Mouse (Mus musculus) left cerebral cortex, adult 9 months (tissue): ENCODE results near the gene Tmem267.
"Not testable (repeated sequence)": the region's sequence is repeated elsewhere in the genome, so short reads cannot be mapped to it uniquely, and the experiment has no call there.

Experiments used
- DNase-seq, 2 experiments: peaks; one replicate each; pipeline ENCODE4 v3.0.0; 2022; ENCODE audit warnings: low spot score in 2 of 2

Gene Tmem267

DNA sequence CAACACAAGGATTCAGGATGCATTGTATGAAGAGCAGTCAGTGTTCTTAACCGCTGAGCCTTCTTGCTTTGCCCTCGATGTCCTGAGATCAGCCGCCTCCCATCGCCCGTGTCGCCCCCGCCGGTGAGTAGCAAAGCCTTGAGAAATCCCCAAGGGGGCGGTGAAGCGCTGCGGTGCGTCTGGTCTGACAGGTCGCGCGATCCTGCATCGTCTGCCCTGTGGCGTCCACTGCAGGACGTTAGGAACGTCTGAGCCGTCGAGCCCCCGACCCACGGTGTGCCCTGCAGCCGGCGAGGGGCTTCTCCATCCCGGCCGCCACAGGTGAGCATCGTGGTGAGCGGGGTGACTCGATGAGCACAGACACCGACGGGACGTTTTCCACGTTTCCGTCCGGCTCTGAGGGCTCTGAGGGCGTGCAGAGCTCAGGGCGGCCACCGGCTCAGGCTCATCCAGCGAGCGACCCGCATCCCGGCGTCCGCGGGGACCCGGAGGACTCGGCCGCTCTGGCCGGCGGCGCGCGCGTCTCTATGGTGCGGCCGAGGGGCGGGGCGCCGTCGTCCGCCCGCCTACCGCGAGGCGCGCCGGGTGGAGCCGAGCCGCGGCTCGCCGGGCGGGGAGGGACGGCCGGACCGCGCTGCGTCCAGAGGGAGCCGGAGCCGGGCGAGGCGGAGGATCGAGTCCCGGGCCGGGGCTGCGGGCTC lies at the start of gene Tmem267, which contains the start of gene 3110070M22Rik:
Tmem267 (plus strand) TSS at position 160 of the 701 bp plus-strand sequence.
3110070M22Rik (minus strand) TSS at position 504 of the 701 bp plus-strand sequence.
- peak; percentile 50 to 67 for DNase-seq

DNA sequence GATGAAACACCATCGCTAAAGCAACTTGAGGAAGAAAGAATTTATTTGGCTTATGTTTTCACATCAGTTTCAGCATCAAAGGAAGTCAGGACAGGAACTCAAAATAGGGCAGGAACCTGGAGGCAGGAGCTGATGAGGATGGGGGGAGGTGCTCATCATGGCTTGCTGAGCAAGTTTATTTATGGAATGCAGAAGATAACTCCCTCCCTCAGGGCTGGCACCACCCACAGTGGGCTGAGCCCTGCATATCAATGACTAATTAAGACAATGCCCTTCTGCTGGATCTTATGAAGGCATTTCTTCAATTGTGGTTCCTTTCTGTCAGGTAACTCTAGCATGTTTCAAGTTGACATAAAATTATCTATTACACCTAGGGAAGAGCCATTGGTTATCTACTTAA lies 45.6 kb upstream of the Tmem267 start:
- no peak for DNase-seq

DNA sequence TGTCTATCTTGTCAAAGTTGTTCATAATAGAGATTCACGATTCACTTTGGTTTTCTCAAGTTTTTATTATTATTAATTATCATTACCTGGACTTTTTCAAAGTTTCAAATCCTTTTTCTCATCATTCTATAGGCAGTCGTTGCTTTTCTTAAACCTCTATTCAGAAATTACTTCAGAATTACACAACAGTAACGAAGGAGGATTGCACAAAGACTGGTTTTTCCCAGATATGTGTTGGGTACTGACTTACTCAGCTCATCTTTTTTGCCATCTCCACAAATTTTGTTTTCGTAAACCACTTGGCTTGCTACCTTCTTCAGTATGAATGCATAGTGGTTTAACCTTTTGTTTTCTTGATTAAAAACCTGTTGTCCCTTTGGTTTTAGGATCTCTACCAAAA lies 34.3 kb upstream of the Tmem267 start:
- no peak for DNase-seq

DNA sequence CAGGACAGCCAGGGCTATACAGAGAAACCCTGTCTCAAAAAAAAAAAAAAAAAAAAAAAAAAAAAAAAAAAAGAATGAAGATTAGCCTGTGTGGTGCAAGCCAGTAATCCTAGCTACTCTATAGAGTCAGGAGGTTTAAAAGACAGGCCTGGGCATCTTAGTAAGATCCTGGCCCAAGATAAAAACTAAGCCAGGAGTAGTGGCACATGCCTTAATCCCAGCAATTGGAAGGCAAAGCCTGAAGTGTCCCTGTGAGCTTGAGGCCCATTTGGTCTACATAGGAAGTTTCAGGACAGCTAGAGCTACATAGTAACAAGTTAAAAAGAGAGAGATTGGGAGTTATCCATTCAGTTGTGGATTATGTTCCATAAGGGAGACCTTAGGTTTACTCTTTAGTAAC lies 32.8 kb upstream of the Tmem267 start:
- DNase-seq: no peak

DNA sequence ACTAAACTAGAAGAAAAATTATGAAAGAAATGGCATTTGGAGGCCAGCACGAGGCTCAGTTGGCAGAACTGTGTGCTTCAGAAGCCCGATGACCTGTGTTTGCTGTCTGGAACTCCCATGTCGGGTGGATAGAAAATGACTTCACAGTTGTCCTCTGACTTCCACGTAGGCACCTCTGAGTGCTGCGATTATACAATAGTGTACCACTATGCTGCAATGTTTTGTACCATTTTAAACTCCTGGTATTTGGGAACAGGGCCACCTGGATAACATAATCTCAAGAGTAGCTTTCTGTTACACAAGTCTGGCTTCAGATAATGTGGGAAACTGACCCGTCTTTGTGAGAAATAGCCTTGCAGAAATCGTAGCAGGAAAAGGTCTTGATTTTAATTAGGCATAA lies 31.5 kb upstream of the Tmem267 start:
- DNase-seq: no peak

DNA sequence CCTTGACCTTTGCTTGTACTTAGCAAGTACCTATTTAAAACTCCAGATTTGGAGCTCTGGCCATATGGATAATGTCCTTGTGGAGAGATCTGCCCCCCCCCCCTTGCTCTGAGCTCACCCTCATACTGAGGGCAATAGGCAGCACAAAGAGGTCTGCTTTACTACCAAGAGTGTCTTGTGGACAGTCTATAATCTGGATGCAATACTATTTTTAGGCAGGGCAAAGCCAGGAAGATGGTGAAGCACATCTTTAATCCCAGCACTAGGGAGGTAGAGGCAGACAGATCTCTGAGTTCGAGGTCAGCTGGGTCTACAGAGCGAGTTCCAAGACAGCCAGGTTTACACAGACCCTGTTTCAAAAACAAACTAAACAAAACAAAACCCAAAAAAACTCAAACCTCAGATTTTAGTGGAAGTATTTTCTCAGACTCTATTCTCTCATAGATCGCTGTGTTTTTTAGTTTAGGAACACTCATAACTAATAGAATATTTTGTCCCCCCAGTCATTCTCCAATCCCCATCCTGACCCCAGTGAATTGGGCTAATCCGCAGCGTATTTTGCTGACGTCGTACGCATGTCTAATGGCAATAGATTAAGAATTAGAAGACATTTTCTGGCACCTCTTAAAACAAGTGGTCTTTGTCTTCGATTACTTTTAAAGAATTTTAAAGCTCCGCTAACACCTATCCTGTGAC lies 25.8 kb upstream of the Tmem267 start:
- DNase-seq: no peak

DNA sequence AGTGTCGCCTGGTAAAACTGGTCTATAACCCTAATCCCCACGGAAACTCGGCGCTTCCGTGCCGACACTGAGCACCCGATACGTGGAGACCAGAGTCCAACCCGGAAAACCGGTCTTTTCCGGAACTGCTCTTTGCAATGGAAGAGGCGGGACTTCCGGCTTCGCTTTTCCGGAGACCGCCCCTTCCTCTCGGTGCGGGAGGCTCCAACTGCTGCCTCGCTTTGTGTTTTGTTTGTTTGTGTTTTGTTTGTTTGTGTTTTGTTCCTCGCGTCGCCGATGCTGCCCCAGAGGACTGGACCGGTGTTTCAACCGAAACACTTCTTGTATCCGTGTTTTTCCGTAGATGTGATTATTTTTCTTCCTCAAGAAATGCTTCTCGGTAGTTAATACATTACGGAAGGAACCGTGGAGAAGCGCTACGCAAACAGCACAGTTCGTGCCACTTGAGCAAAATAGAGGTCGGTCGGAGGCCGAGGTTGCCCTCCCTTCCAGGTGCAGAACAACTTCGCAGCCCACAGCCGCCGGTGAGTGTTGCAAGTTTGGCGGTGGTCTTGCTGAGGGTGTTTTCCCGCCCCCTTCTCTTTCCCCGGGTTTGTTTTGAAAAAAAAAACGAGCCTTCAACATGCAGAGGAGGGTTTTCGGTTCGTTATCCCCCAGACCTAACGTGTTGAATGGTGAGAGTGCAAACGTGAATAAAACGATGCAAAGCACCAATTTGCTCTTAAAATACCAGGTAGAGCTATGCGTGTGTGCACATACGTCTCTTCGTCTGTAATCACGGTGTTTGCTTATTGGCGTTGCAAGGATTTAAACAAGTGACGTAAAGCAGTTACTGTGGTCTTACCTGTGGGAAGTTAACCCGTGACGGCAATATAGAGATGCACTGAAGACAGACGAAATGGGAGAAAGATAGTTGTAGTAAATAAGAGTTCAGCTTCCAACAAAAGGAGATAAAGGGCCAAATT lies 25.0 kb upstream of the Tmem267 start, which contains the start of gene 4833420G17Rik:
4833420G17Rik (plus strand) TSS at position 173 of the 965 bp plus-strand sequence.
- DNase-seq: peak; percentile 58 to 87

DNA sequence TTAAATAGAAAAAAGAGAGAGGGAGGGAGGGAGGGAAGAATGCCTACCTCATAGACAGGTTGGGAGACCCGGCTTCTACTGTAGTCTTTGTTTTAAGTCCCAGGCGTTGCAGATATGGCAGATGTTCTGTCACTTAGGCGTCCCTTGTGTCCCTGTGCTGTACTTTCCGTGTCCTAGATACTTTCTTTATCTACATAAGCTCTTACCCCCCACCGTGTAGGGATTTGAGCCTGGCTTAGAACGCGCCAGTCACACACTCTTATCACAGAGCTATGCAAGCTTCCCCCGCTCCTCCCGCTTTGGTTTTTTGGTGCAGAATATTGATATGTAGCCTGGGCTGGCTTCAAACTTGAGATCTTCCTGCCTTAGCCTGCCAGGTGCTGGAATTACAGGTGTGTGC lies 11.2 kb upstream of the Tmem267 start:
- DNase-seq: no peak

DNA sequence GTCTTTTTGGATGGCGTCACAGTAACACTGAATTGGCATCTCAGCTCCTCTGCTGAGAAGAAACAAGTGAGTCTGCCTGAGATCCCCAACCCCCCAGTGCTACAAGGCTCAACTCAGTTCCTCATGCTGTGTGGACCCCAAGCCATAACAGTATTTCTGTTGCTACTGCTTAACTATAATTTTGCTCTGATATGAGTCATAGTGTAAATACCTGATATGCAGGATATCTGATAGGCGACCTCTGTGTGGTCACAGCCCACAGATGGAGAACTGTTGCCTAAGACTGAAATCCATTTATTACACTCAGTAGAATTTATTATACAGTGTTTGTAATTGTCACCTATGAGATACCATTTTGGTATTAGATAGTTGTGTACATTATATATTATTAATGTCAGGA lies 10.1 kb upstream of the Tmem267 start:
- DNase-seq: no peak

DNA sequence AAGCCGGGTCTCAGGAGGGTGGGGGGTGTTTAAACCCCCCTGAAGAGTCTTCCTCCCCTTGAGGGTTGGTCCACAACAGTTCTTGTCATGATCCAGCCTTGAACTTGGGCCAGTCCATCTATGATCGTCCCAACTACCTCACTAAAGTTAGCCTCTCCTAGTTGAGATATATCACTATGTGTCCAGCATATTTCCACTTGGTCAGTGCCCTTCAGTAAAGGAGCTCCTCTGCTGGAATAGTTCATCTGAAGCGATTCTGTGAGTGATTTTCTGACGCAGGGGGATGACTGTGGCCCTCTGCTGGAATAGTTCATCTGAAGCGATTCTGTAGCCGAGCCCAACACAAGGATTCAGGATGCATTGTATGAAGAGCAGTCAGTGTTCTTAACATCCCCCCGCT lies 485 bp upstream of the Tmem267 start:
- DNase-seq: no peak

DNA sequence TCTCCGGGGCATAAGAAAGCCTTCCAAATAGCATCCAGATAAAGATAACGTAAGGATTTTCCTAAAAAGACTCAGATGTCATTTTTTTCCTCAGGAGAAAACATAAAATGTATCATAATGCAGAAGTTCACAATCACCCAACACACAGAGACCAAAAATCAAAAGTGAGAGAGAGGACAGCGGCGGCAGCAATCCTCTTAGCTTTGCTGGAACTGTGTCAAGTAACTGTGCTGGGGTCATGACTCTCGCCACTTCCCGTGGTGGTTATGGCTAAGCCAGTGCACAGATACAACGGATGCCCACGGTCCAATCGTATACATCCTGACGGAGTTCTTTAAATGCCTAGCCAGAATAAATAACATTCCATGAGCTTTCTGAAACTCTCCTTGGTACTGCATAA lies 4.2 kb downstream of the Tmem267 start:
- not testable (repeated sequence) for DNase-seq

DNA sequence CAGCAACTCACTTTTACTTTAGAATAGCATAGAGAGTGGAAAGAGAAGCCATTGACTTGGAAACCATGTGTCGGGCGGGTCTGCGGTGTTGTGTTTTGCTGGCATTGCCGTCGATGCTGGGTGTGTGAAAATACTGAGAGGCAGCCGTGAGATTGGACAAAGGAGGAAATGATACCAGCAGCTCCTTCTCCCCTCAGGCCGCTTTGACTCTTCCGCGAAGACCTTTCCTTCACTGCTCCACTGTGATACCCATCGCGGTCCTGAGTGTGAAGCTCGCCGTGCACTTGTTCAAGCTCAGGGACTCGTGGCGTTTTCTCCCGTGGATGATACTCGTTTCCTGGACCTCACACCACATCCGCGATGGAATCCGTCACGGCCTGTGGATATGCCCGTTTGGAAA lies 7.1 kb downstream of the Tmem267 start:
- not testable (repeated sequence) for DNase-seq

DNA sequence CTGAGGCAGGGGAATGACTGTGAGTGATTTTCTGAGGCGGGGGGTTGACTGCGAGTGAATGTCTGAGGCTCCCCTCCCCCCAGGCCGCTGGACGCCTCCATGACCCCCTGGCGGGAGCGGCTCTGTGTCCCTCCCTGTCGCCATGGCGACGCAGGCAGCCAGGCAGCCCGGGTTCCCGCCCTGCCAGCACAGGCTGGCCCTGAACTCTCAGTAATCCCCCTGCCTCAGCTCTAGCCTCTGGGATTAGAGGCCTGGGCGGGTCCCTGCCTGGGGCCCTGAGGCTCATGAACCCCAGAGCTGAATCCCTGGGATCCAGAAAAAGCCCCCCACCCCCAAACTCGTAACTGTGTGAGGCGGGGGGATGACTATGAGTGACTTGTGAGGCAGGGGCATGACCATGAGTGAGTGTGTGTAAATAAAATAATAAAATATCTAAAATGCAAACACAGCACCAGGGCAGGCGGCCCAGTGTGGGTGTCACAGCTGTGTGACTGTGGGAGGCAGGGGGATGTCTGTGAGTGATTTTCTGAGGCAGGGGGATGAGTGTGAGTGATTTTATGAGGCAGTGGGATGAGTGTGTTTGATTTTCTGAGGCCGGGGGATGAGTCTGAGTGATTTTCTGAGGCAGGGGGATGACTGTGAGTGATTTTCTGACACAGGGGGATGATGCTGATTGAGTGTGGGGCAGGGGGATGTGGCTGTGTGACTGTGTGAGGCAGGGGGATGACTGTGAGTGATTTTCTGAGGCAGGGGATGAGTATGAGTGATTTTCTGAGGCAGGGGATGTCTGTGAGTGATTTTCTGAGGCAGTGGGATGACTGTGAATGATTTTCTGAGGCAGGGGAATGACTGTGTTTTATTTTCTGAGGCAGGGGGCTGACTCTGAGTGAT lies 108.7 kb downstream of the Tmem267 start:
- not testable (repeated sequence) for DNase-seq

DNA sequence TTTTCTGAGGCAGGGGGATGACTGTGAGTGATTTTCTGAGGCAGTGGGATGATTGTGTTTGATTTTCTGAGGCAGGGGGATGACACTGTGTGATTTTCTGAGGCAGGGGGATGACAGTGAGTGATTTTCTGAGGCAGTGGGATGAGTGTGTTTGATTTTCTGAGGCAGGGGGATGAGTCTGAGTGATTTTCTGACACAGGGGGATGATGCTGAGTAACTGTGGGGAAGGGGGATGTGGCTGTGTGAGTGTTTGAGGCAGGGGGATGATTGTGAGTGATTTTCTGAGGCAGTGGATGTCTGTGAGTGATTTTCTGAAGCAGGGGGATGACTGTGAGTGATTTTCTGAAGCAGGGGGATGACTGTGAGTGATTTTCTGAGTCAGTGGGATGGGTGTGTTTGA lies 110.6 kb downstream of the Tmem267 start:
- DNase-seq: not testable (repeated sequence)

DNA sequence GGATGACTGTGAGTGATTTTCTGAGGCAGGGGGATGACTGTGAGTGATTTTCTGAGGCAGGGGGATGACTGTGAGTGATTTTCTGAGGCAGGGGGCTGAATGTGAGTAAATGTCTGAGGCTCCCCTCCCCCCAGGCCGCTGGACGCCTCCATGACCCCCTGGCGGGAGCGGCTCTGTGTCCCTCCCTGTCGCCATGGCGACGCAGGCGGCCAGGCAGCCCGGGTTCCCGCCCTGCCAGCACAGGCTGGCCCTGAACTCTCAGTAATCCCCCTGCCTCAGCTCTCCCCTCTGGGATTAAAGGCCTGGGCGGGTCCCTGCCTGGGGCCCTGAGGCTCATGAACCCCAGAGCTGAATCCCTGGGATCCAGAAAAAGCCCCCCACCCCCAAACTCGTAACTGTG lies 111.2 kb downstream of the Tmem267 start:
- DNase-seq: not testable (repeated sequence)

DNA sequence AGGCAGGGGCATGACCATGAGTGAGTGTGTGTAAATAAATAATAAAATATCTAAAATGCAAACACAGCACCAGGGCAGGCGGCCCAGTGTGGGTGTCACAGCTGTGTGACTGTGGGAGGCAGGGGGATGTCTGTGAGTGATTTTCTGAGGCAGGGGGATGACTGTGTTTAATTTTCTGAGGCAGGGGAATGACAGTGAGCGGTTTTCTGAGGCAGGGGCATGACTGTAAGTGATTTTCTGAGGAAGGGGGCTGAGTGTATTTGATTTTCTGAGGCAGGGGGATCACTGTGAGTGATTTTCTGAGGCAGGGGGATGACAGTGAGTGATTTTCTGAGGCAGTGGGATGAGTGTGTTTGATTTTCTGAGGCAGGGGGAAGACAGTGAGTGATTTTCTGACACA lies 111.7 kb downstream of the Tmem267 start:
- not testable (repeated sequence) for DNase-seq

DNA sequence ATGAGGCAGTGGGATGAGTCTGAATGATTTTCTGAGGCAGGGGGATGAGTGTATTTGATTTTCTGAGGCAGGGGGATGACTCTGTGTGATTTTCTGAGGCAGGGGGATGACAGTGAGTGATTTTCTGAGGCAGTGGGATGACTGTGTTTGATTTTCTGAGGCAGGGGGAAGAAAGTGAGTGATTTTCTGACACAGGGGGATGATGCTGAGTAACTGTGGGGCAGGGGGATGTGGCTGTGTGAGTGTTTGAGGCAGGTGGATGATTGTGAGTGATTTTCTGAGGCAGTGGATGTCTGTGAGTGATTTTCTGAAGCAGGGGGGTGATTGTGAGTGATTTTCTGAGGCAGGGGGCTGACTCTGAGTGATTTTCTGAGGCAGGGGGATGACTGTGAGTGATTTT lies 112.3 kb downstream of the Tmem267 start:
- DNase-seq: not testable (repeated sequence)

DNA sequence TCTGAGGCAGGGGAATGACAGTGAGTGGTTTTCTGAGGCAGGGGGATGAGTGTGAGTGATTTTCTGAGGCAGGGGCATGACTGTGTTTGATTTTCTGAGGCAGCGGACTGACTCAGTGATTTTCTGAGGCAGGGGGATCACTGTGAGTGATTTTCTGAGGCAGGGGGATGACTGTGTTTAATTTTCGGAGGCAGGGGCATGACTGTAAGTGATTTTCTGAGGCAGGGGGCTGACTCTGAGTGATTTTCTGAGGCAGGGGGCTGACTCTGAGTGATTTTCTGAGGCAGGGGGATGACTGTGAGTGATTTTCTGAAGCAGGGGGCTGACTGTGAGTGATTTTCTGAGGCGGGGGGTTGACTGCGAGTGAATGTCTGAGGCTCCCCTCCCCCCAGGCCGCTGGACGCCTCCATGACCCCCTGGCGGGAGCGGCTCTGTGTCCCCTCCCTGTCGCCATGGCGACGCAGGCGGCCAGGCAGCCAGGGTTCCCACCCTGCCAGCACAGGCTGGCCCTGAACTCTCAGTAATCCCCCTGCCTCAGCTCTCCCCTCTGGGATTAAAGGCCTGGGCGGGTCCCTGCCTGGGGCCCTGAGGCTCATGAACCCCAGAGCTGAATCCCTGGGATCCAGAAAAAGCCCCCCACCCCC lies 115.0 kb downstream of the Tmem267 start:
- not testable (repeated sequence) for DNase-seq

DNA sequence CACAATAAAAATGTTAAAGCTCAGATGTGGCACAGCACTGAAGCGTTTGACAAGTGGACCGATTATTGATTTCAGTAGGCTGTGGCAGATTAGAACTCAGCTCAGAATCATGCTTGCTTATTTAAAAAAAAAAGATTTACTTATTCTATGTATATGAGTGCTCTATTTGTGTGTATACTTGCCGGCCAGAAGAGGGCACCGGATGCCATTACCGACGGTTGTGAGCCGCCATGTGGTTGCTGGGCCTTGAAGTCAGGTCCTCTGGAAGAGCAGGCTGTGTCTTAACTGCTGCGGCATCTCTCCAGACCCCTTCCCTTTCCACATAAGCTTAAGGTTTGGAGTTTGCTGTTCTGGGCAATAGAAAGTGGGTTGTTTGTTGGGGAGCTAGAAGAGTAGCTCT lies 116.1 kb downstream of the Tmem267 start:
- DNase-seq: not testable (repeated sequence)

DNA sequence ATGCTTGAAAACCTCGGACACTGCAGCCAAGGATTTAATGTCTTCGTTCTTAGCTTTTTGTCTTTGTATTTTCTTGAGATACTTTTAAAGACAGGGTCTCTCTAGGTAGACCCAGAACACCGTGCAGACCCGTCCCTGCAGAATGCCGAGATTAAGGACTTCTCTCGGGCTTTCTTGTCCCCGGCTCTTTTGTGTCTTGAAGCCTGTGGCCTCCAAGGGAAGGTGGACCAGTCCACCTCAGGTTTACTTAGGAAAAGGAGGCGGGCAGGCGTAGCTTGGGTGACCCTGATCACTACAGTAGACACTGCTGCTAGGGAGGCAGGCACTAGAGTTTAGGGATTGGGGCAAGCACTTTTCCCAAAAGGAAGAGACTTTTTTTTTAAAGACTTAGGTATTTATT lies 116.5 kb downstream of the Tmem267 start:
- DNase-seq: not testable (repeated sequence)
